Mouse (Mus musculus) subcutaneous adipose tissue, adult 2 months (tissue): Measurements from ENCODE around the gene Brd3os. TPM values are rescaled to one million over a fixed set of nuclear protein-coding genes. Genes with fewer than 3 reads are reported as not detected.

Experiments
- polyA plus RNA-seq: library from polyadenylated mRNA; depleted of rRNA; stranded (reverse); fragments of >200 nt; gene quantifications from 2 replicates; pipeline ENCODE4 v1.2.3, GENCODE M21; 2012; ENCODE audit warnings: low replicate concordance; rRNA removed

Gene Brd3os
- polyA plus RNA-seq = 4.1 and 18.6 TPM in 2 replicates

DNA sequence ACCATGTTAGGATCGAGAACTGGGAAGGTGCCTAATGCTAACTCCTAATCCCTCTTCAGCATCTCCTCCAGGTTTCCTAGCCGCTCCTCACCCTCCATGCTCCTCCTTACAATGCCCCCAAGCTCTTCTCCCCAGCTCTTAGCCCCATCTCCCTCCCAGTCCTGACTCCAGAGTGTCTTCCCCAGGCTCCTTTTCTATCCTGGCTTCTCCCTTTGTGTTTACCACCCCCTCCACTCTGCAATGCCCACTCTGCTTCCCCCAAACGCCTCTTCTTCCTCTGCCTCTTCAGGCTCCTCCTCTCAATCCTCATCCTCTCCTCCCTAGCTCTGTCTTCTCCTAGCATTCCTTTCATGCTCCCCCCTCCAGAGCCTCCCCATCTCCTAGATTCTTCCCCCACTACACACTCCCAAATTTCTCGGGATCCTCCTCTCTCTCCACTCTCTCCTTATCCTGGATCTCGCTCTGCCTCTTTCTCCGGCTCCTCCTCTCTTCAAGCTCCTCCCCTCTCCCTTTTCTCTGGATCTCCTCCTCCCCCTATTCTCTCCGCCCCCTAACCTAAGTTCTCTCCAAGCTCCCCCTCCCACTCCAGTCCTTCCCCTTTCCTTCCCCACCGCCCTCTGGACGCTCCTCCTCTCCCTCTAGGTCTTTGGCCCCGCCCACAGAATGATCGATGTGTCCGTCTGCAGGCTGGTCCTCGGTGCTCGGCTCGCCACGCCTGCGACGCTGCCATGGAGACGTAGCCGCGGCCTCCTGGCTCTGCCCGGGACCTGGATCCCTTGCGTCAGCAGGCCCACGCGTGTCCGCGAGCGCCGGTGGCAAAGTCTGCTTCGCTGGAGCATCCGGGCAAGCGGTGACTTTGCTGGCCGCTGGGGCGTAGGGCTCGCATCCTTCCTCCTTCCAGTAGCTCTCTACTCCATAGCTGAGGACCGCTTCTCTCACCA, at the start of gene Brd3os:
Gene Brd3os (plus strand): TSS at position 558 of the 941 bp plus-strand sequence.

DNA sequence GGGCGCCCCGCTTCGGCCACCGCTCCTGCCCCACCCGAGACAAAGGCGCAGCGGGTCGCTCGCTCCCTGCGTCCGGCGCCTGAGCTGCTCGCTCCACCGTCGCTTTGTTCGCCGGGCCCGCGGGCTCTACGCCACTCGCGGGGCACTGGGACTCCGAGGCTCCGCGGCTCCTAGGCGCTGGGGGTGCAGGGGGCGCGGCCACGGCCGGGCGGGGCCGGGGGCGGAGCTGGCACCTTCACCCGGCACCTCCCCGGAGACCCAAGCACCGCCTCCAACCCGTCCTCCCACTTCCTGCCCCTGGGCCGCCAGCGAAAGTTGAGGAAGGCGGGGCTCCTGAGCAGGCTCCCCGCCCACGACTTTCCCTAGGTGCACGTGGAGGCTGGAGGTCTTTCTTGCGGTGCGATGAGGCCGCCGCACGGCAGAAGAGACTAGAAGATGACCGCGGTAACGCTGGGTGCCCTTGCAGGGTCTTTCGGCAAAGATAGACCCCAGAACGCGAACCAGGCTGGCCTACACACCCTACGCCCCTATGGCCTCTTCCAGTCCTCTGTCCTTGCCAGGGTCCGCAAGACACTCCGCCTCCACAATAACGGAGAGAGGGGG, 15.2 kb upstream of the Brd3os start, which contains the start of gene Vav2:
Gene Vav2 (minus strand): TSS at position 179 of the 603 bp plus-strand sequence.

Other genes with a start within 250 kb of the Brd3os start
- gene Sardh, start 194.0 kb upstream of the Brd3os start, polyA plus RNA-seq = 40.4 and 46.3 TPM in 2 replicates
- gene Vav2, start 15.3 kb upstream of the Brd3os start, polyA plus RNA-seq = 20.3 and 29.8 TPM in 2 replicates
- gene Brd3, start 65.3 kb downstream of the Brd3os start, polyA plus RNA-seq = 14.4 and 28.5 TPM in 2 replicates
- gene Wdr5, start 72.8 kb downstream of the Brd3os start, polyA plus RNA-seq = 18.5 and 40.8 TPM in 2 replicates
- gene Rxra, start 234.1 kb downstream of the Brd3os start, polyA plus RNA-seq = 83.8 and 120 TPM in 2 replicates